Mouse (Mus musculus): Measurements from ENCODE around the gene H2al1j.
"Not testable (repeated sequence)": the region's sequence is repeated elsewhere in the genome, so short reads cannot be mapped to it uniquely, and the experiment has no call there.

H2al1j gene

GRCm38 (mm10) chrX:11327522-11327921, at the start of gene H2al1j:
Gene H2al1j, plus strand, starts transcription at chrX:11327822.
- not testable (repeated sequence) for DNase-seq (ENCODE audit: low spot score)

DNA sequence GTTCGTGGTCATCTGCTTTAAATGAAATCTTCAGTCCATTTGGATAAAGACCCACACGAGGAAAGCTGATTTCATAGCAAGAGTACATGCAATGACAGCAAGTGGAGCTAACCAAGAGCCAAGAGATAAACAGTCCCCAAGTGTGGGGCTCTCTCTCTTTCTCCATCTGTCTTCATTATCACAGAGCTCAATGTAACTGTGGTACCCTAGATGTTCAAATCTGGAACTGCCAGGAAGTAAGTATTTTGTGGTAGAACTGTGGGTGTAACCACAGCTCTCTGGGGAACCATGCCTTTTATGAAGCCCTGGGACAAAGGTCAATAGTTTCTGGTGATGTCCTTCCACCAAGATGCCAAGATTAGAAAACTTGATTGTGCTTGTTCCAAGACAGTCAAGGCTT, 46.9 kb upstream of the H2al1j start:
- DNase-seq (ENCODE audit: low spot score), result no peak

DNA sequence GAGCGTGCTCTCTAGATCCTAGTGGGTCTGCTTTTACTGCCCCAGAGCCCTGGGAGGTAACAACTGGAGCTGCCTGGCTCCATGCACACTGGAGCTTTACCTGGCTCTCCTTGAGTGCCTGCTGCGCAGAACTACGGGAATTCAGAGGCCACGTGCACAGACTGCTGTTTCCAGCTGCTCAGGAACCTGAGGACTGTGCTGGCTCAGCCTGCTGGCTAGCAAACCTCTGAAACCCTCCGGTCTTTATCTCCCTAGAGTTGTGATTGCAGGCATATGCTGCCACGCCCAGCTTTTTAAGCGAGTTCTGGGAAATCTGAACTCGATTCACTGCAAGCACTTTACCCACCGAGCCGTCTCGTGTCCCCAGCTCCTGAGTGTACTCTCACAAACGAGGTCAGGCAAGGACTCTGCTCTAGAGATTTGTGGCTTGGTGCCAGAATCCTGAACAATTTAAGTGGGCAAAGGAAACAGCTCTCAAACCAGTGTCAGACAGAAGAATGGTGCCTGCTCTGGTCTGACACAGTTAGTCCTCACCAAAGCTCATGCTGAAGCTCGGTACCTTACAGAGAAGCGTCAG, 39.2 kb upstream of the H2al1j start:
- DNase-seq (ENCODE audit: low spot score), result no peak

DNA sequence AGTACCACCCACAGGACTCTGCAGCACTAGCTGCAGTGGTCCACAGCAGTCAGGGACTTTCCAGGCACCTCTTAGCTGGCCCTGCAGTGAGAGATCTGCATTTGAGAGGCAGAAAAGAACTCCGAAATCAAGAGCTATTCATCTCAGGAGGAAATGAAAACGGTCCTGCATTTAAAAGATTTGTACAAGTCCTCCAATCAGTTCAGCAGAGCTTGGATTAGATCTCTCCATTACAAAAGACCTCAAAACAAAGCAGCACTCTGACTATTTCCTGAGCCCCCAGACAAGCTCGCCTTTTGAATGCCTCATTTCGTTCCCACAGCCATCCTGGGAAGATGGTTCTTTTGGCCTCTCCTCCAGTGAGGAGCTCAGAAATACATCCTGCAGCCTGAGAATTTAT, 38.4 kb upstream of the H2al1j start:
- no peak for DNase-seq (ENCODE audit: low spot score)

DNA sequence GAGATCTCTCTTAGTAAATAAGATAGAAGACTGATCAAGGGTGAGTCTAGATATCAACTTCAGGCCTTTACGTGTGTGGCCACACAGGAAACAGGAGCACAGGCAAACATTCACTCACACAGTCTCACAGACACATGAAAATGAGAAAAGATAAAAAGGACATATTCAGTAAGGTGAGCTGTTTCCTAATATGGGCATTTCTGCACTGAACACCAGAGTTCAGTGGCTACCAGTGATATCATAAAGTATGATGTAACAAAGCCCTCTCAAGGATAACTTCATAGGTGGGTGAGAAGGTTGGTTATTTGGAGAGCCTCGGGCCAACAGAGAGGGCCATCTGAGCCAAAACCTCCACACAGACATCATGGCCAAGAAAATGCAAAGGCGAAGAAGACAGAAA, 28.7 kb upstream of the H2al1j start, which contains the start of gene H2al1a:
Gene H2al1a, plus strand, starts transcription at position 301 of the 400 bp plus-strand sequence.
- DNase-seq (ENCODE audit: low spot score), result not testable (repeated sequence)

- not testable (repeated sequence) for DNase-seq (ENCODE audit: low spot score)
These were observed 25.5 kb upstream of the H2al1j start, which contains the start of gene H2al1b for GRCm38 (mm10) chrX:11302132-11302531. Gene H2al1b, plus strand, starts transcription at chrX:11302432.

DNA sequence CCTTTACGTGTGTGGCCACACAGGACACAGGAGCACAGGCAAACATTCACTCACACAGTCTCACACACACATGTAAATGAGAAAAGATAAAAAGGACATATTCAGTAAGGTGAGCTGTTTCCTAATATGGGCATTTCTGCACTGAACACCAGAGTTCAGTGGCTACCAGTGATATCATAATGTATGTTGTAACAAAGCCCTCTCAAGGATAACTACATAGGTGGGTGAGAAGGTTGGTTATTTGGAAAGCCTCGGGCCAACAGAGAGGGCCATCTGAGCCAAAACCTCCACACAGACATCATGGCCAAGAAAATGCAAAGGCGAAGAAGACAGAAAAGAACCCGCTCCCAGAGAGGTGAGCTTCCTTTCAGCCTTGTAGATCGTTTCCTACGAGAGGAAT, 22.3 kb upstream of the H2al1j start, which contains the start of gene H2al1c:
Gene H2al1c, plus strand, starts transcription at position 301 of the 400 bp plus-strand sequence.
- DNase-seq (ENCODE audit: low spot score), result not testable (repeated sequence)

GRCm38 (mm10) chrX:11308524-11308923, 19.1 kb upstream of the H2al1j start, which contains the start of gene H2al1d:
Gene H2al1d, plus strand, starts transcription at chrX:11308824.
- DNase-seq (ENCODE audit: low spot score), result not testable (repeated sequence)

DNA sequence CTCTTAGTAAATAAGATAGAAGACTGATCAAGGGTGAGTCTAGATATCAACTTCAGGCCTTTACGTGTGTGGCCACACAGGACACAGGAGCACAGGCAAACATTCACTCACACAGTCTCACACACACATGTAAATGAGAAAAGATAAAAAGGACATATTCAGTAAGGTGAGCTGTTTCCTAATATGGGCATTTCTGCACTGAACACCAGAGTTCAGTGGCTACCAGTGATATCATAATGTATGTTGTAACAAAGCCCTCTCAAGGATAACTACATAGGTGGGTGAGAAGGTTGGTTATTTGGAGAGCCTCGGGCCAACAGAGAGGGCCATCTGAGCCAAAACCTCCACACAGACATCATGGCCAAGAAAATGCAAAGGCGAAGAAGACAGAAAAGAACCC, 16.0 kb upstream of the H2al1j start, which contains the start of gene H2al1e:
Gene H2al1e, plus strand, starts transcription at position 301 of the 400 bp plus-strand sequence.
- not testable (repeated sequence) for DNase-seq (ENCODE audit: low spot score)

- DNase-seq (ENCODE audit: low spot score), result not testable (repeated sequence)
These were observed 12.8 kb upstream of the H2al1j start, which contains the start of gene H2al1f for GRCm38 (mm10) chrX:11314858-11315257. Gene H2al1f, plus strand, starts transcription at chrX:11315158.

DNA sequence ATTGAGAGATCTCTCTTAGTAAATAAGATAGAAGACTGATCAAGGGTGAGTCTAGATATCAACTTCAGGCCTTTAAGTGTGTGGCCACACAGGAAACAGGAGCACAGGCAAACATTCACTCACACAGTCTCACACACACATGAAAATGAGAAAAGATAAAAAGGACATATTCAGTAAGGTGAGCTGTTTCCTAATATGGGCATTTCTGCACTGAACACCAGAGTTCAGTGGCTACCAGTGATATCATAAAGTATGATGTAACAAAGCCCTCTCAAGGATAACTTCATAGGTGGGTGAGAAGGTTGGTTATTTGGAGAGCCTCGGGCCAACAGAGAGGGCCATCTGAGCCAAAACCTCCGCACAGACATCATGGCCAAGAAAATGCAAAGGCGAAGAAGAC, 9.7 kb upstream of the H2al1j start, which contains the start of gene H2al1g:
Gene H2al1g, plus strand, starts transcription at position 301 of the 400 bp plus-strand sequence.
- not testable (repeated sequence) for DNase-seq (ENCODE audit: low spot score)

DNA sequence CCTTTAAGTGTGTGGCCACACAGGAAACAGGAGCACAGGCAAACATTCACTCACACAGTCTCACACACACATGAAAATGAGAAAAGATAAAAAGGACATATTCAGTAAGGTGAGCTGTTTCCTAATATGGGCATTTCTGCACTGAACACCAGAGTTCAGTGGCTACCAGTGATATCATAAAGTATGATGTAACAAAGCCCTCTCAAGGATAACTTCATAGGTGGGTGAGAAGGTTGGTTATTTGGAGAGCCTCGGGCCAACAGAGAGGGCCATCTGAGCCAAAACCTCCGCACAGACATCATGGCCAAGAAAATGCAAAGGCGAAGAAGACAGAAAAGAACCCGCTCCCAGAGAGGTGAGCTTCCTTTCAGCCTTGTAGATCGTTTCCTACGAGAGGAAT, 6.4 kb upstream of the H2al1j start, which contains the start of gene H2al1h:
Gene H2al1h, plus strand, starts transcription at position 301 of the 400 bp plus-strand sequence.
- not testable (repeated sequence) for DNase-seq (ENCODE audit: low spot score)

DNA sequence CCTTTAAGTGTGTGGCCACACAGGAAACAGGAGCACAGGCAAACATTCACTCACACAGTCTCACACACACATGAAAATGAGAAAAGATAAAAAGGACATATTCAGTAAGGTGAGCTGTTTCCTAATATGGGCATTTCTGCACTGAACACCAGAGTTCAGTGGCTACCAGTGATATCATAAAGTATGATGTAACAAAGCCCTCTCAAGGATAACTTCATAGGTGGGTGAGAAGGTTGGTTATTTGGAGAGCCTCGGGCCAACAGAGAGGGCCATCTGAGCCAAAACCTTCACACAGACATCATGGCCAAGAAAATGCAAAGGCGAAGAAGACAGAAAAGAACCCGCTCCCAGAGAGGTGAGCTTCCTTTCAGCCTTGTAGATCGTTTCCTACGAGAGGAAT, 3.3 kb upstream of the H2al1j start, which contains the start of gene H2al1i:
Gene H2al1i, plus strand, starts transcription at position 301 of the 400 bp plus-strand sequence.
- not testable (repeated sequence) for DNase-seq (ENCODE audit: low spot score)

DNA sequence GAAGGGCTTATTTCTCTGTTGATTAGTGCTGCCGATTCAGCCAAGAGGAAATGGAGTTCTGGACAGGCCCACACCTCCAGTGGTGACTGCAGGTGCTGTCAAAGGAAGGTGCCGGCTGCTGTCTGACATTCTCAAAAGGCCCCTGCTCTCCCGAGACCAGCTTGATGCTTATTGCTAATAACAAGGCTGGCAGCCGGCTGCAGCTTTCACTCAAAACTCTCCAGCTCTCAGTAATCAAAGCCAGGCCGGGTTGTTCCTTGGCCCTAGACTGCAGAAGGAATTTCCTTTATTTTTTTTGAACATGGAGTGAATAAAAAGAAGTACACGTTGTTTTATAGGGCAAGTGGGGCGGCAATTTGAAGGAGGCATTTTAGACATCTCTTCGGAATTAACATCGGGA, 18.1 kb downstream of the H2al1j start:
- no peak for DNase-seq (ENCODE audit: low spot score)

GRCm38 (mm10) chrX:11346756-11347155, 19.1 kb downstream of the H2al1j start:
- DNase-seq (ENCODE audit: low spot score), result no peak

DNA sequence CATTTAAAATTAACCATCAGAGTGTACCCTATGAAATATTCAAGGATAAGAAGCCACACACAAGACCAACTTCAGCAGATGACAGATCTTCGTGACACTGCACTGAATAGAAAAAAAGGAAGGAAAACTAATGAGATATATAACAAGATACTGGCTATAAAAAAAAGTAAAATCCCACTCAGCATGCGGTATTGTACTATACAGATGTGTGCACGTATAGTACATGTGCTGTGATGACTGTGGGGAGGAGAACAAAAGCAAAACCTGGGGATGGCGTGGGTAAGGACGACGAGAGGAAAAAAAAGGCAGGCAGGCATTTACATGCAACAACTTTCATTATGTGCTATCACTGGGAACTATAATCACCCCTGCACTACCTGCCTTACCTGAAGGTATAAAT, 33.2 kb downstream of the H2al1j start:
- no peak for DNase-seq (ENCODE audit: low spot score)

DNA sequence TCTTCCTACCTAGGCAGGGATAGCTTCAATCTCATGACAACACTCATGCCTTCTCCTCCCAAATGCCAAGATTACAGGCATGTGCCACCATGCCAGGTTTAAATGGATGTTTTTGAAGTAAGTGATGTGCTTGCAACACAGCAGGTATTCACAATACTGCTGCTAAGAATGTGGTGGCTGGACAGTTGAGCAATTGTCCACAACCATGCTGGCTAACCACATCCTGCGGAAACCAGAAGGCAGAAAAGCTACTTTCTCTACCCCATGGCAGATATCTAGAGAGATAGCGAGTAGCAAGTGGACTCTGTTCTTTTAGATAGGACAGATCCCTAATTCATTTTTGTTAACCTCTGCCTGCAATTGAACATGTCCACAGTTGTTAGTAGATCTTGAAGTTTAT, 33.6 kb downstream of the H2al1j start:
- DNase-seq (ENCODE audit: low spot score), result no peak

GRCm38 (mm10) chrX:11363890-11364289, 36.3 kb downstream of the H2al1j start:
- no peak for DNase-seq (ENCODE audit: low spot score)

DNA sequence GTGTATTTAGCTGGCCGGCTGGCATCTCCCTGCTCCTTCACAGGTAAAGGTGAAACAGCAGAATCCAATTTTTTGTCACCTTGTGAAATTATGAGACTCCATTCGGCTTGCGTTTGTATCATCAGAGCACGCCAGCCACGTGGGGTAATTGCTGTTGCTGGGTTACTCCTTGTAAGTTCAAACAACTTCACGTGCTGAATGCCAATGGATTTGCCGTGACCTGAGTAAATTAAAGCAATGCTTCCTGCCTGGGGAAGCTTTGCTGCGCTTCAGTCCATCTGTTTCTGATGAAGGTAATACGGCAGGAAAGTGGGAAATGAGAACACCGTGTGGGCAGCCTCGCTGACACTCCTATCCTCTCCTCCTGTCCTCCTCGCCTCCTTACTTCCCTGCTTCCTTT, 37.5 kb downstream of the H2al1j start:
- no peak for DNase-seq (ENCODE audit: low spot score)
